In the genomic region with DNA sequence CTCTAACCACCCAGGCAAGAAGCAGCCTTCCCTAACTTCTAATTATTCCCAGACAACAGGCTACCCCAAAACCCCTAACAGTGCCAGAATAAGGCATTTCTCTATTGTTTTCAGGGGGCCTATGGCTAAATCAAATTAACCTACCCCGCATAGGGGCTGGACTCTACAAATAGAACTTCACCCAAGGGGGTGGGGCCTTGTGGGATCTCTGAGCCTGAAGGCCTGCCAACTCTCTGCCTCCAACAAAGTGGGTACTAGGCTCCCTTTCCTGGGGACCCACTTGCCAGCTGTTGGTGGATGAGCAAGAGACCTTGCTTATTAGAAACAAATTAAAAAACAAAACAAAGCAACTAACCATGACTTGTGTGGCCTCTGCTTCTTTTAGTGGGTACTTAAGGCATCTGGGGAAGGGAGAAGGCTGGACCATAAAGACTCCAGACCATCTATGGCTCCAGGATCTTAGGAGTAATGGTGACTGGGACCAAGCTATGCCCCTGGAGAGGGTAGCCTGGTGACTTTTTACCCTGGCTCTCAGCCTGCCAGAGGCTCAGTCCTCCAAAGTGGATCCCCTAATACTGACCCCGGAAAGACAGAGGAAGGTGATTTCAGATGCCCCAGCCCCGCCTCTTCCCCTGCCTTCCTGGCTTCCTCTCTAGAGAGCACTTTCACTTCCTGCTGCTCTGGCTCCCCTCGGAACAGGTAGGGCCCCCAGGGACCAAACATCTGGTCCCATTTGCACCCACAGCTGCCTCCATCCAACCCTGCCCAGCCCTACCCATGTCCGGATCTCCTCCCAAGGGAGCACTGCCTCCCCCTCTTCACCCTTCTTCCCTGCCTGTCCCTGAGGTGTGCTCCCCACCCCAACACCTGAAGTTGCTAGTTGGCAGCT, we compare ENCODE assay signal across 8 mouse cellular contexts. TPM values are rescaled to one million over a fixed set of nuclear protein-coding genes. Genes with fewer than 3 reads are reported as not detected.
A peak's percentile ranks its signal among the peaks of the same experiment; 100 is the strongest.
DNase-seq lines count a peak whose midpoint lies in the region; ATAC-seq and TF ChIP-seq lines count a peak whose summit lies in the region.

Gene Rinl, plus strand, starts transcription at position 663 of the 889 bp plus-strand sequence.

- H3K4me1 ChIP-seq in liver, adult 2 months (ENCODE audit: control insufficient read depth, insufficient read depth, low read length) = no peaks in the 10 kb centered on the region
- H3K4me1 ChIP-seq in intestine, embryonic 16.5 days (ENCODE audit: control insufficient read depth, insufficient read depth, low read length) = peaks cover 21% of the 10 kb centered on the region

- H3K36me3 ChIP-seq in liver, adult 2 months (ENCODE audit: control insufficient read depth, insufficient read depth, low read length) = no peaks in the 10 kb centered on the region; the same call in 1 of the 2 replicates
- H3K36me3 ChIP-seq in intestine, embryonic 16.5 days (ENCODE audit: control insufficient read depth, insufficient read depth, low read length) = peaks cover 2% of the 10 kb centered on the region; the same call in 1 of the 2 replicates

- H3K9me3 ChIP-seq in intestine, embryonic 16.5 days (ENCODE audit: control insufficient read depth, low read length) = no peaks in the 10 kb centered on the region

- ATAC-seq in intestine, embryonic 16.5 days = no peak
- ATAC-seq in monocyte, adult 5-6 weeks (replicated peaks; ENCODE audit: insufficient number of reproducible peaks, low FRiP score, low TSS enrichment, poor library complexity, severe bottlenecking) = peak; percentile 40

- H3K79me2 ChIP-seq in liver, adult 2 months (ENCODE audit: control insufficient read depth, insufficient read depth, low read length) = no peaks in the 10 kb centered on the region

- TF ChIP-seq CTCF in liver, adult 2 months (IDR thresholded peaks at IDR 0.05; ENCODE audit: low read depth, low read length) = no peak

- no peak within 1 kb of the TSS for H3K27ac ChIP-seq in liver, adult 2 months (replicated peaks; ENCODE audit: insufficient read depth, low read depth, low read length)
- peak within 1 kb of the TSS; percentile 57; the same call in 1 of the 2 replicates for H3K27ac ChIP-seq in intestine, embryonic 16.5 days (ENCODE audit: low read length)

- 74% methylated on average over 5 of the region's 5 CpGs for WGBS in liver, adult 2 months
- 60% methylated on average over 5 of the region's 5 CpGs for WGBS in intestine, embryonic 16.5 days

- H3K27me3 ChIP-seq in liver, adult 2 months (ENCODE audit: control insufficient read depth, insufficient read depth, low read length) = no peaks in the 10 kb centered on the region
- H3K27me3 ChIP-seq in intestine, embryonic 16.5 days (replicated peaks; ENCODE audit: control insufficient read depth, insufficient read depth, low read length) = no peaks in the 10 kb centered on the region

- TF ChIP-seq POLR2A in liver, adult 2 months (IDR thresholded peaks at IDR 0.05; ENCODE audit: extremely low read depth, insufficient read depth, low read length) = no peak

- H3K9ac ChIP-seq in liver, adult 2 months (ENCODE audit: low read depth, low read length) = no peak within 1 kb of the TSS
- peak within 1 kb of the TSS; percentile 40; the same call in 1 of the 2 replicates for H3K9ac ChIP-seq in intestine, embryonic 16.5 days (ENCODE audit: low read depth, low read length)

- DNase-seq in liver, adult 2 months (ENCODE audit: extremely low read depth, low read depth, low spot score) = no peak
- no peak for DNase-seq in liver
- DNase-seq in thymus, postnatal 4 days = peak; percentile 79
- no peak for DNase-seq in gastrocnemius, adult 8-10 months (ENCODE audit: low spot score in 2 of 2)
- DNase-seq in adrenal gland, adult 8-10 months = no peak
- no peak for DNase-seq in kidney, adult 11 months

- peak within 1 kb of the TSS; percentile 38 for H3K4me3 ChIP-seq in liver, adult 2 months (ENCODE audit: insufficient read depth, low read depth, low read length)
- no peak within 1 kb of the TSS for H3K4me3 ChIP-seq in intestine, embryonic 16.5 days (ENCODE audit: low read length)

- no peak within 1 kb of the TSS for H3K4me2 ChIP-seq in intestine, embryonic 16.5 days (ENCODE audit: low read depth, low read length)

RNA-seq across cellular contexts. Expression of gene Rinl, which starts in this region (rescaled TPM):
- total RNA-seq in liver, adult 2 months (2014; rRNA removed) = 1.4 TPM in 2 replicates
- polyA plus RNA-seq in liver, adult 2 months (2012; rRNA removed) = 1.2 and 1.8 TPM in 2 replicates
- polyA plus RNA-seq in intestine, embryonic 16.5 days (2015; fragmentation: Nextera tagmentation; extraction: Ambion mirVana) = 5.2 and 5.9 TPM in 2 replicates
- 57.3 to 157 TPM (median 67.9 TPM) in 3 replicates for total RNA-seq in monocyte, adult 5-6 weeks (2017)
- under 1 TPM in 3 of 4 experiments, not detected in 1; 0.27 to 0.70 (median 0.56) TPM for total RNA-seq in gastrocnemius, adult 8-10 months (2022)
- 1 to 10 TPM; 1.9 to 4.4 (median 2.8) TPM for total RNA-seq in adrenal gland, adult 8-10 months (2022)

Comparison
In these comparisons a context has a peak if more than half of its experiments do, and no peak if none do; other contexts are left out.
1. RNA of gene Rinl (total RNA-seq): 57.3 to 157 TPM in monocyte, adult 5-6 weeks; 1.9 to 4.4 TPM in adrenal gland, adult 8-10 months, 1.4 TPM in liver, adult 2 months and 0.27 to 0.70 TPM in gastrocnemius, adult 8-10 months; every median in the first group is over 10 times any median in the second.